Mouse (Mus musculus) effector memory CD4-positive, alpha-beta T cell, adult 7 months (primary cell): ENCODE data around the gene Hist1h2bp. TPM values are rescaled to one million over a fixed set of nuclear protein-coding genes. Genes with fewer than 3 reads are reported as not detected.

Experiments
- polyA plus RNA-seq: library from polyadenylated mRNA; unstranded; fragments of 100-300 nt; shearing (Covaris generic); gene quantifications from one replicate; pipeline ENCODE4 v1.2.1, GENCODE M21; 2017

Hist1h2bp gene
- not detected for polyA plus RNA-seq

GRCm38 (mm10) chr13:21786899-21787629 lies at the start of gene Hist1h2bp, which contains the start of gene Hist1h2an:
Gene Hist1h2bp (plus strand): TSS chr13:21787461.
Gene Hist1h2an (minus strand): TSS chr13:21787218.

GRCm38 (mm10) chr13:21750159-21751017 lies 36.9 kb upstream of the Hist1h2bp start, which contains the start of gene Hist1h4k:
Gene Hist1h4k (minus strand): TSS chr13:21750505.

GRCm38 (mm10) chr13:21753524-21754285 lies 33.6 kb upstream of the Hist1h2bp start, which contains the start of the genes Hist1h2ak and Hist1h2bn:
Gene Hist1h2ak (minus strand): TSS chr13:21753827.
Gene Hist1h2bn (plus strand): TSS chr13:21754123.

GRCm38 (mm10) chr13:21779767-21780731 lies 7.2 kb upstream of the Hist1h2bp start, which contains the start of gene Hist1h1b:
Gene Hist1h1b (minus strand): TSS chr13:21780625.

GRCm38 (mm10) chr13:21783255-21783617 lies 4.0 kb upstream of the Hist1h2bp start, which contains the start of gene Hist1h3i:
Gene Hist1h3i (minus strand): TSS chr13:21783370.

DNA sequence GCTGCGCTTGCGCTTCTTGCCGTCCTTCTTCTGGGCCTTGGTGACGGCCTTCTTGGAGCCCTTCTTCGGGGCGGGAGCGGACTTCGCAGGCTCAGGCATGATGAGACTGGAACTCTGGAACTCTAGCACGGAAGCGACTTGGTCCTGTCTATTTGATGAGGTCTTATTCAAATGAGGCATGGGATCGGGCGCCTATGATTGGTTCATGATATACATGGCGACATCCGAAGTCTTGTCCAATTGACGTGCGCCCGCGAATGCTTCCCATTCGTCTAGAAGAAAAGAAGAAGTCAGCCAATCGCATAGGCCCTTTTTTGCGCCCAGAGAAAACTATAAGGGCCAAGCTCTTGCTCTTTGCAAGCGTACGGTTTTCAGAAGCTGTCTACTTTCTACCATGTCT lies 22.8 kb downstream of the Hist1h2bp start, which contains the start of the genes Hist1h2bq and Hist1h2ao:
Gene Hist1h2bq, minus strand, starts transcription at position 125 of the 400 bp plus-strand sequence.
Gene Hist1h2ao, plus strand, starts transcription at position 393 of the 400 bp plus-strand sequence.

DNA sequence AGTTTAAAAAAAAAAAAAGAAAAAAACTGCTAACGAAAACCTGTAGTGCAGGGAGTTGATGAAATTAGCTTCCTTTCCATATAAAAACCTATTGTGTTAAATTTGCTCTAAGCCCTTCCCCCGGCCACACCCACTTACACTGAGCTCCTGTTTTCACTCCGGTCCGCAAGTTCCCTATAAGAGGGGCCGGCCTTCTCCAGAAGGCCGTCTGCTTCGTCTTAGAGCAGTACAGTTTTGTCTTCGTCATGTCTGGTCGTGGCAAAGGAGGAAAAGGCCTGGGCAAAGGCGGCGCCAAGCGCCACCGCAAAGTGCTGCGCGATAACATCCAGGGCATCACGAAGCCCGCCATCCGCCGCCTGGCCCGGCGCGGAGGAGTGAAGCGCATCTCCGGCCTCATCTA lies 24.3 kb downstream of the Hist1h2bp start, which contains the start of gene Hist1h4m:
Gene Hist1h4m, plus strand, starts transcription at position 208 of the 400 bp plus-strand sequence.

GRCm38 (mm10) chr13:21831418-21832394 lies 44.4 kb downstream of the Hist1h2bp start, which contains the start of gene Hist1h4n:
Gene Hist1h4n (minus strand): TSS chr13:21832196.

DNA sequence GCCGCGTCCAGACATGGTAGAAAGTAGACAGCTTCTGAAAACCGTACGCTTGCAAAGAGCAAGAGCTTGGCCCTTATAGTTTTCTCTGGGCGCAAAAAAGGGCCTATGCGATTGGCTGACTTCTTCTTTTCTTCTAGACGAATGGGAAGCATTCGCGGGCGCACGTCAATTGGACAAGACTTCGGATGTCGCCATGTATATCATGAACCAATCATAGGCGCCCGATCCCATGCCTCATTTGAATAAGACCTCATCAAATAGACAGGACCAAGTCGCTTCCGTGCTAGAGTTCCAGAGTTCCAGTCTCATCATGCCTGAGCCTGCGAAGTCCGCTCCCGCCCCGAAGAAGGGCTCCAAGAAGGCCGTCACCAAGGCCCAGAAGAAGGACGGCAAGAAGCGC lies 46.2 kb downstream of the Hist1h2bp start, which contains the start of the genes Hist1h2ap and Hist1h2br:
Gene Hist1h2ap, minus strand, starts transcription at position 47 of the 400 bp plus-strand sequence.
Gene Hist1h2br, plus strand, starts transcription at position 283 of the 400 bp plus-strand sequence.

Other genes starting within 250 kb of the Hist1h2bp start
- gene Olfr1366, start 244.7 kb upstream of the Hist1h2bp start, polyA plus RNA-seq, result not detected
- 0.35 TPM for gene Olfr1535, start 227.6 kb upstream of the Hist1h2bp start, polyA plus RNA-seq
- gene Olfr1364, start 205.7 kb upstream of the Hist1h2bp start, polyA plus RNA-seq, result not detected
- gene Olfr1362, start 173.4 kb upstream of the Hist1h2bp start, polyA plus RNA-seq, result not detected
- not detected for gene Olfr11, start 144.9 kb upstream of the Hist1h2bp start, polyA plus RNA-seq
- gene Olfr1361, start 124.1 kb upstream of the Hist1h2bp start, polyA plus RNA-seq, result not detected
- 0.26 TPM for gene Olfr1360, start 110.1 kb upstream of the Hist1h2bp start, polyA plus RNA-seq
- not detected for gene Olfr1359, start 89.3 kb upstream of the Hist1h2bp start, polyA plus RNA-seq
- not detected for gene Hist1h2bl, start 71.3 kb upstream of the Hist1h2bp start, polyA plus RNA-seq
- not detected for gene Hist1h2ai, start 71.0 kb upstream of the Hist1h2bp start, polyA plus RNA-seq
- gene Hist1h3h, start 69.8 kb upstream of the Hist1h2bp start, polyA plus RNA-seq, result 3.6 TPM
- gene Hist1h2bm, start 65.4 kb upstream of the Hist1h2bp start, polyA plus RNA-seq, result not detected
- 0.93 TPM for gene Hist1h4j, start 52.4 kb upstream of the Hist1h2bp start, polyA plus RNA-seq
- gene Hist1h4k, start 37.0 kb upstream of the Hist1h2bp start, polyA plus RNA-seq, result 15.4 TPM
- not detected for gene Hist1h2ak, start 33.6 kb upstream of the Hist1h2bp start, polyA plus RNA-seq
- gene Hist1h2bn, start 33.3 kb upstream of the Hist1h2bp start, polyA plus RNA-seq, result not detected
- not detected for gene Hist1h1b, start 6.8 kb upstream of the Hist1h2bp start, polyA plus RNA-seq
- not detected for gene Hist1h3i, start 4.1 kb upstream of the Hist1h2bp start, polyA plus RNA-seq
- not detected for gene Hist1h2an, start 243 bp upstream of the Hist1h2bp start, polyA plus RNA-seq
- 4.2 TPM for gene Hist1h2bq, start 22.7 kb downstream of the Hist1h2bp start, polyA plus RNA-seq
- gene Hist1h2ao, start 23.0 kb downstream of the Hist1h2bp start, polyA plus RNA-seq, result not detected
- not detected for gene Hist1h4m, start 24.3 kb downstream of the Hist1h2bp start, polyA plus RNA-seq
- gene Hist1h4n, start 44.7 kb downstream of the Hist1h2bp start, polyA plus RNA-seq, result 20.0 TPM
- gene Hist1h2ap, start 46.0 kb downstream of the Hist1h2bp start, polyA plus RNA-seq, result 30.1 TPM
- 4.6 TPM for gene Hist1h2br, start 46.3 kb downstream of the Hist1h2bp start, polyA plus RNA-seq
- 2.4 TPM for gene Zfp184, start 157.6 kb downstream of the Hist1h2bp start, polyA plus RNA-seq
- not detected for gene Pom121l2, start 193.7 kb downstream of the Hist1h2bp start, polyA plus RNA-seq
- 6.0 TPM for gene Prss16, start 222.3 kb downstream of the Hist1h2bp start, polyA plus RNA-seq
- not detected for gene Hist1h2ah, start 248.1 kb downstream of the Hist1h2bp start, polyA plus RNA-seq
- gene Hist1h2bk, start 248.4 kb downstream of the Hist1h2bp start, polyA plus RNA-seq, result not detected